Mouse (Mus musculus) testis, adult 2 months (tissue): Measurements from ENCODE around the gene Ppp2r1b.

Experiments used
- CTCF ChIP-seq: fragments of 200-500 bp; IDR thresholded peaks from 2 replicates; pipeline ENCODE4 v1.5.1; 2012; ENCODE audit warnings: low read depth, mild to moderate bottlenecking, inconsistent platforms, low read length, moderate library complexity; ENCODE audit not compliant: control insufficient read depth, insufficient read depth, insufficient replicate concordance
- POLR2A ChIP-seq: fragments of 200-500 bp; IDR thresholded peaks from 2 replicates; pipeline ENCODE4 v1.6.1; 2012; ENCODE audit warnings: low read depth, mild to moderate bottlenecking, inconsistent platforms, low read length, moderate library complexity; ENCODE audit not compliant: control insufficient read depth

DNA sequence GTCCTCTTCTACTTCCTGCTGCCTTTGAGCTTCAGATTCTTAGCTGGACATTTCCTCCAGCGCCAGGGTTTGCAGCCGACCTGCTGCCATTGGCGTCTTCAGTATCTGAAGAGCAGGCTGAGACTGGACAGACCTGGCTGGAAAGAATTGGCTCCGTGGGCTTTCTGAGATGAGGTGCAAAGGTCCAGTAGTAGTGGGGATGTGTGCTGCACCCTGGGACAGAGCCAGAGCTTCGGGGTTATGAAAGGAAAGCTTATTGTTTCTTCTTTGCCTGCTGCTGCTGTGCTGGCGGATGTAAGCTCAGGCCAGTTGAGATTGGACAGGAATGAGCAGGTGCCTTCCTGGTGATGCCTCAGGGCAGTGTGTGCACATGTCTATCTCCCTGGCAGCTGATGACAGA is 28.9 kb downstream of the Ppp2r1b start:
- TF ChIP-seq POLR2A (no peak), CTCF (no peak)
